Mouse (Mus musculus) liver, embryonic 12.5 days (tissue): ENCODE measurements around the gene Coro1b. TPM values are rescaled to one million over a fixed set of nuclear protein-coding genes. Genes with fewer than 3 reads are reported as not detected.

Experiments
- ATAC-seq: fragments of 200-750 bp; cut with Nextera tagmentation; 2 replicates; pipeline ENCODE4 v1.8.0; 2017; ENCODE audit warnings: moderate number of reproducible peaks, mild to moderate bottlenecking, moderate library complexity
- H3K27ac ChIP-seq: fragments of 300-500 bp; sonication (generic); 2 replicates; pipeline ENCODE4 v1.5.1; 2016; ENCODE audit warnings: mild to moderate bottlenecking
- H3K27me3 ChIP-seq: fragments of 300-500 bp; sonication (generic); replicated peaks from 2 replicates; pipeline ENCODE4 v1.6.1; 2016; ENCODE audit warnings: mild to moderate bottlenecking, moderate library complexity
- H3K36me3 ChIP-seq: fragments of 300-500 bp; sonication (generic); 2 replicates; pipeline ENCODE4 v1.6.1; 2016; ENCODE audit warnings: mild to moderate bottlenecking, moderate library complexity
- H3K4me1 ChIP-seq: fragments of 300-500 bp; sonication (generic); 2 replicates; pipeline ENCODE4 v1.6.1; 2016
- H3K4me2 ChIP-seq: fragments of 300-500 bp; sonication (generic); 2 replicates; pipeline ENCODE4 v1.6.1; 2016; ENCODE audit warnings: mild to moderate bottlenecking, moderate library complexity
- H3K4me3 ChIP-seq: fragments of 300-500 bp; sonication (generic); 2 replicates; pipeline ENCODE4 v1.5.1; 2016; ENCODE audit warnings: mild to moderate bottlenecking, moderate library complexity
- H3K9ac ChIP-seq: fragments of 300-500 bp; sonication (generic); 2 replicates; pipeline ENCODE4 v1.6.1; 2016; ENCODE audit warnings: mild to moderate bottlenecking, moderate library complexity
- H3K9me3 ChIP-seq: fragments of 300-500 bp; sonication (generic); replicated peaks from 2 replicates; pipeline ENCODE4 v1.6.1; 2016; ENCODE audit warnings: mild to moderate bottlenecking, moderate library complexity
- WGBS: fragments of 180-500 bp; shearing (Covaris S2); methylation state at CpG from one replicate; pipeline ENCODE4 v1.1.7; 2016; ENCODE audit not compliant: insufficient replicate concordance; 5-methylcytosine and 5-hydroxymethylcytosine counted together
- polyA plus RNA-seq: library from polyadenylated mRNA; unstranded; fragments of >200 nt; fragmentation: Nextera tagmentation; extraction: Ambion mirVana; gene quantifications from 2 replicates; pipeline ENCODE4 v1.2.1, GENCODE M21; 2016

Coro1b gene
- polyA plus RNA-seq, 1 experiment from 2014 or later: 86.5 TPM

DNA sequence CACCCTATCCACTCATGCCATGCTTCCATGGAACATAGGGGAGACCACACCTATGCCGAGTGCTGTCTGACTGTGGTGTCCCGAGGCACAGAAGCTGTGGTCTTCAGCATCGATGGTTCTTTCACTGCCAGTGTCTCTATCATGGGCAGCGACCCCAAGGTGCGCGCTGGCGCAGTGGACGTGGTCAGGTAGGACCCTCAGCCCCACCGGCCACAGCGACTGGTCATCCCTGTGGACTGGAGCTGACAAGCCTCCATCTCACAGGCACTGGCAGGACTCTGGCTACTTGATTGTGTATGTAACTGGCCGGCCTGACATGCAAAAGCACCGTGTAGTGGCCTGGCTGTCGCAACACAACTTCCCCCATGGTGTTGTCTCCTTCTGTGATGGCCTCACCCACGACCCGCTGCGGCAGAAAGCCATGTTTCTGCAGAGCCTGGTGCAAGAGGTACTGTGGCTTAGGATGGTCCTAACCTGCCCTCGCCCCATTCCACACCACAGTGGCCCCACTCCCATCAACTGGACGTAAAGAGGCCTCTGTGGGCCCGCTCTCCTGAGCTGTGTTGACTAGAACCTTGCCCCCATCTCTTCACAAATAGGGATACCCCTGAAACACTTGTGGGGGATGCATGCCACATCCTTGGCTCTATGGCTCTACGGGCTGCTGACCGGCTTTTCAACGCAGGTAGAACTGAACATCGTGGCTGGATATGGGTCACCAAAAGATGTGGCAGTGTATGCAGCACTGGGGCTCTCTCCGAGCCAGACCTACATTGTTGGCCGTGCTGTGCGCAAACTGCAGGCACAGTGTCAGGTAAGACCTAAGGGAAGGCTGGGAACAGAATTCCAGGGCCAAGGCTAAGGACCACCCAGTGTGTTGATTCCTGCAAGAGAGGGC lies 36.1 kb upstream of the Coro1b start:
- Histone ChIP-seq H3K9ac (no peak overlapping the region), H3K9me3 (no peaks in the 10 kb centered on the region), H3K27ac (no peak overlapping the region), H3K36me3 (peaks cover 50% of the 10 kb centered on the region), H3K27me3 (no peaks in the 10 kb centered on the region), H3K4me2 (no peak overlapping the region), H3K4me3 (no peak overlapping the region), H3K4me1 (peaks cover 24% of the 10 kb centered on the region)
- ATAC-seq: no peak
- WGBS: 86% methylated on average over 26 of the region's 26 CpGs

DNA sequence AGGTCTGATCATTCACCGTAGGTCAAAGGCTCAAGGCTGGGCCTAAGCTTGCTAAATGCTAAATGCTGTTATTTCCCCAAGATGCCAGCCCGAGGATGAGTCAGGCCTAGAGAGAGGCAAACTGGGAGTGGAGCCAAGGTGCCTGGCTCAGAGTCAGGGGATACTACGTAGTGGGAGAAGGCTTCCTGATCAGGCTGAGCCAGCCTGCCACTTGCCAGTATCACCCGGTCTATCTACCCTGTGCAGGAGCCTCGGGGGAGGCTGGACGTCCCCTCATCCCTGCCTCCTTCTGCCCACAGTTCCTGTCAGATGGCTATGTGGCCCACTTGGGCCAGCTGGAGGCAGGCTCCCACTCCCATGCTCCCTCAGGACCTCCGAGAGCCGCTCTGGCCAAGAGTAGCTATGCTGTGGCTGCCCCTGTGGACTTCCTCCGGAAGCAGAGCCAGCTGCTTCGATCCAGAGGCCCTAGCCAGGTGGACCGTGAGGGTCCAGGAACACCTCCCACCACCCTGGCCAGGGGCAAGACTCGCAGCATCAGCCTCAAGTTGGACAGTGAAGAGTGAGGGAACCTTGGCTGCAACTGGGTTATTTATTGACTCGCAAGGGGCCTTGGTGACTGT lies 35.1 kb upstream of the Coro1b start:
- Histone ChIP-seq H3K27ac (peak overlapping the region; percentile 66), H3K4me2 (peak overlapping the region; percentile 52), H3K9me3 (no peaks in the 10 kb centered on the region), H3K4me1 (peaks cover 24% of the 10 kb centered on the region), H3K27me3 (no peaks in the 10 kb centered on the region), H3K9ac (peak overlapping the region; percentile 55), H3K36me3 (peaks cover 57% of the 10 kb centered on the region), H3K4me3 (peak overlapping the region; percentile 13; the same call in 1 of the 2 replicates)
- peak; percentile 74 for ATAC-seq
- WGBS: 41% methylated on average over 13 of the region's 13 CpGs

DNA sequence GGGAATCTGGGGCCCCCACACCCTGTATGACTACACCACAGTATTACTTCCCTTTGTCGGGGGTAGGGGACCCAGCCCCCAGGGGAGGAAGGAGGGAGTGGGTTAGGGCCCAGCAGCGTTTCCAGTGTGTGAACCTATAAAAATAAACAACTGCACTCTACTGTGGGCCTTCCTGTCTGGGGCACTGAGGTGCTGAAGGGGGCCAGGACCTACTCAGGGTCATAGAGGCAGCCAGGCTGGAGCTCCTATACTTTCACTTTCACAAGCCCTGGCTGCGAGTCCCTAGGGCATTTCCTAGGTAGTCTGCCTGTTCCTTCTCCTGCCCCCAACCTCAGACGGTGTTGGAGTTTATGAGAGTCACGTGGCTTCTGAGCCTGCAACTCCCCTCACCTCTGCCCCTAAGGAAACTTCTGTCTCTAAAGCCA lies 34.6 kb upstream of the Coro1b start:
- Histone ChIP-seq H3K4me1 (peaks cover 24% of the 10 kb centered on the region), H3K27ac (peak overlapping the region; percentile 66), H3K36me3 (peaks cover 59% of the 10 kb centered on the region), H3K9ac (peak overlapping the region; percentile 55), H3K9me3 (no peaks in the 10 kb centered on the region), H3K27me3 (no peaks in the 10 kb centered on the region), H3K4me2 (peak overlapping the region; percentile 52), H3K4me3 (peak overlapping the region; percentile 15; the same call in 1 of the 2 replicates)
- peak; percentile 20; the same call in 1 of the 2 replicates for ATAC-seq
- 14% methylated on average over 5 of the region's 5 CpGs for WGBS

DNA sequence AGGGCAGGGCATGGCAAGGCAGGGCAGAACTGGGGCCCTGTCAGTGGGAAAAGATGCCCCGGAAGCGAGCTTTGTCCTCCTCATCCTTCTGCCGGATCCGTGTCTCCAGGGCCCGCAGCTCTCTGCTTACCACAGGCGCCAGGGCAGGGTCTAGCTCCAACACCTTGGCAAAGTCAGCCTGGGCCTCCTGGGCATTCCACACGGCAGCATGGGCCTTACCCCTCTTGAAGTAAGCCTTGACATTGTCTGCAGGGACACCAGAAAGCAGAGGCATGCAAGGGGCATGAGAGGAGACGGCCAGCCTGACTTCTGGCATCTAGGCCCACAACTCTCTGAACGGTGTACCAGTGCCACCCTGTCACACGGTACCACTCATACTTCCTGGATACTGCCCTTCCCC lies 33.9 kb upstream of the Coro1b start:
- H3K9ac ChIP-seq: peak overlapping the region; percentile 55; the same call in 1 of the 2 replicates
- peaks cover 61% of the 10 kb centered on the region for H3K36me3 ChIP-seq
- 87% methylated on average over 10 of the region's 10 CpGs for WGBS

DNA sequence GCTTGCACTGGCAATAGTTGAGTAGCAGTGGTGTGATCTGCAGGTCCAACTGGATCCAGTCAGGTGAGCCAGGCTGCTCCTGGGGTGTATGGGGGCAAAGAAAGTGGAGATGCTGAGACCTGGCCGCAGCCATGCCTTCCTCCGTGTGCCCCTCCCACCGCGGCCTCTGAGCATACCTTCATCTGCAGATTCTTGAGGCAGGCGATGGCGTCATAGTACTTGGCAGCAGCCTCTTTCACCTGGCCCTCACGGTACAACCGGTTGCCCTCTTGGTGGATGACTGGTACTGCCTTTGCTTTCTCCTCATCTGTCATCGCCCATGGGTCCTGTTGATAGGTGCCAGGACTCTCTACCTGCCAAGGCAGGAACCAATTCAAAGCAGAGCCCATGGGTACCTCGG lies 33.3 kb upstream of the Coro1b start:
- Histone ChIP-seq H3K4me2 (no peak overlapping the region), H3K27ac (no peak overlapping the region), H3K4me3 (no peak overlapping the region), H3K4me1 (peaks cover 33% of the 10 kb centered on the region), H3K36me3 (peaks cover 61% of the 10 kb centered on the region), H3K9ac (no peak overlapping the region), H3K9me3 (no peaks in the 10 kb centered on the region), H3K27me3 (no peaks in the 10 kb centered on the region)
- no peak for ATAC-seq
- 91% methylated on average over 10 of the region's 10 CpGs for WGBS

More for the DNA sequence above, 33.9 kb upstream of the Coro1b start:
- 0 out of 2 replicates have a peak overlapping the region, but pooled peaks have one; percentile 66 for H3K27ac ChIP-seq
- no peaks in the 10 kb centered on the region for H3K27me3 ChIP-seq
- H3K4me3 ChIP-seq: no peak overlapping the region
- H3K9me3 ChIP-seq: no peaks in the 10 kb centered on the region
- ATAC-seq: no peak
- peak overlapping the region; percentile 52 for H3K4me2 ChIP-seq
- peaks cover 27% of the 10 kb centered on the region for H3K4me1 ChIP-seq

DNA sequence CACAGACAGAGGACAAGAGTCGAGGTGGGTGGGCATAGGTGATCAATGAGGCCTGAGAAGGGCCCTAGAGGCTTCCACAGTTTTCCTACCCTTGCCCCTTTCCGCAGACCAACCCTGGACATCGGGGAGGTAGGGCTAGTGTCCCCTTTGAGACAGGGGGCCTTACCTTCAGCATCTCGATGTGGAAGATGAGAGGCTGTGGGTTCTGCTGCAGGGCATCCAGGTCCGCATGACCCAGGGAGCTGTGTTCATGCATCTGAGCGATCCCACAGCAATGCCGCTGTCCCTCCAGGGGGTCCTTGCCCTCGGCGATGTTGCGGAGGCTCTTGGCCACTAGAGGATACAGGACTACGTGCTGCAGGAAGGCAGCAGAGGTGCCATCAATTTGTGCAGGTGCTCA lies 32.6 kb upstream of the Coro1b start:
- H3K4me3 ChIP-seq: no peak overlapping the region
- 80% methylated on average over 11 of the region's 11 CpGs for whole genome bisulfite sequencing
- ATAC-seq: no peak
- H3K4me1 ChIP-seq: peaks cover 40% of the 10 kb centered on the region
- no peak overlapping the region for H3K4me2 ChIP-seq
- H3K36me3 ChIP-seq: peaks cover 61% of the 10 kb centered on the region
- no peaks in the 10 kb centered on the region for H3K27me3 ChIP-seq
- no peaks in the 10 kb centered on the region for H3K9me3 ChIP-seq
- H3K27ac ChIP-seq: no peak overlapping the region
- no peak overlapping the region for H3K9ac ChIP-seq

DNA sequence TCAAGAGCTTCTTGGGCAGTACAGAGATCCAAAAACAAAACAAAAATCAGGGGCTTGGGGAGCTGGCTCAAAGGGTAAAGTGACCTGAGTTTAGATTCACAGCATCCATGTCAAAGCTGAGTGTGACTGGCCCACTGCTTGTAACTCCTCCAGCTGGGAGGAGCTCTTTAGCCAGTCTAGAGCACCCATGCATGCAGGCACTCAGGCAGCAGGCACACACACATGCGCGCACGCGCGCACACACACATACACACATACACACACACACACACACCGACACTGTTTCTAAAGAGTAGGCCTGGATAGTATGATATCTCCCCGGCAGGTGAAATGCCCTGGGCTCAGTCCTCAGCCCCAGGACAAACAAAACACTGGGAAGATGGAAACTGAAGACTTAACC lies 31.4 kb upstream of the Coro1b start:
- Histone ChIP-seq H3K9me3 (no peaks in the 10 kb centered on the region), H3K4me2 (no peak overlapping the region), H3K9ac (no peak overlapping the region), H3K27me3 (no peaks in the 10 kb centered on the region), H3K27ac (no peak overlapping the region), H3K4me3 (no peak overlapping the region), H3K36me3 (peaks cover 61% of the 10 kb centered on the region), H3K4me1 (peaks cover 49% of the 10 kb centered on the region)
- no peak for ATAC-seq
- WGBS: 92% methylated on average over 7 of the region's 7 CpGs

DNA sequence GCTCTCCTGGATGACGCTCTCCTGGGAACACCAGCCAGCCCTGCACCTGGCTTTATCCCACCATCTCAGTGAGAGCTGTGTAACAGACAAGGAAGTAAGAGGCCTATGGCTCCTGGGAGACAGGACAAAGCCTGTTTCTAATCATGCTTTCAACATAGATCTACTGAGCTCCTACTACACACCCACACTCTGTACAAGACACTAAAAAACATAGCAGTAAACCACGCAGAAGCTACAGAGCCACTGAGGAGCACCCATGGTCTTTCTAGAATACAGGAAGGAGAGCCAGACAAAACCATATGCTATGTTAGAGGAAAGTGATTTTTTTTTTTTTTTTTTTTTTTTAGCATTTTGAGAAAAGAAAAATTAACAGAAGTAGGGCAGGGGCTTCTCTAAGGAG lies 30.1 kb upstream of the Coro1b start:
- 84% methylated on average over 2 of the region's 2 CpGs for WGBS
- no peaks in the 10 kb centered on the region for H3K9me3 ChIP-seq
- no peak overlapping the region for H3K9ac ChIP-seq
- H3K27me3 ChIP-seq: no peaks in the 10 kb centered on the region
- H3K27ac ChIP-seq: no peak overlapping the region
- peaks cover 52% of the 10 kb centered on the region for H3K4me1 ChIP-seq
- no peak for ATAC-seq
- H3K36me3 ChIP-seq: peaks cover 48% of the 10 kb centered on the region
- H3K4me3 ChIP-seq: no peak overlapping the region
- no peak overlapping the region for H3K4me2 ChIP-seq

DNA sequence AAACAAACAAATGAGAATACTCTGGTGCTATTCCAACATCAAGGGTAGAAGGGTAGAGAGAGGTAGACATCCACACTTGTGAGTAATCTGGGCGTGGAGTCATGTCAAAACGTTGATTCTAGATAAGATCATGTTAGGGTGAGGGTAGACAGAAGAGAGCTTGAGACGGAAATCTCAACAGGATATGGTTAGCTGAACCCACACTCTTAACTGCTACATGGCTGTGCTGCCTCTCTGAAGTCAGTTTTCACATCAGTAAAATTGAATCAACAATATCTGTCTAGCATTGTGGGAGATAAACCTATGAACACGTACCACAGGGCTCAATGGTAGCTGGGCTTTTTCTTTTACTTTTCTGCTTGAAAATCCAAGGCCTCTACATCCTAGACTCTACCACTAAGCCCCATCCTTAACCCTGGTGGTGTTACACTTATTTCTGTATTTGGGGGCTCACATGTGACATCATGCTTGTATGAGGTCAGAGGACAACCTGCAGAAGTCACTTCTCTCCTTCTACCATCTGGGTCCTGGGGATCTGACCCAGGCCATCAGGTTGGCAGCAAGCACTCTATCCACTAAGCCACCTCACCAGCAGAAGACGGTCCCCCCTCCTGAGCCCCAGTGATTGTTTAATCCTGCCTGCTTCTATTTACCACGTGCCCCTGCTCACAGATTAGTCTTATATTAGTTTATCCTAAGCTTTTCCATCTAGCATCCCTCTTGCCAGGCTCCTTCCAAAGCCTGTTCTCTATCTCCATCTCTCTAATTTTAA lies 28.5 kb upstream of the Coro1b start:
- no peak for ATAC-seq
- H3K36me3 ChIP-seq: peaks cover 36% of the 10 kb centered on the region
- H3K9me3 ChIP-seq: no peaks in the 10 kb centered on the region
- H3K4me1 ChIP-seq: peaks cover 53% of the 10 kb centered on the region
- peak overlapping the region; percentile 70; the same call in 1 of the 2 replicates for H3K4me2 ChIP-seq
- H3K27me3 ChIP-seq: no peaks in the 10 kb centered on the region
- no peak overlapping the region for H3K9ac ChIP-seq
- no peak overlapping the region for H3K4me3 ChIP-seq
- H3K27ac ChIP-seq: no peak overlapping the region
- 61% methylated on average over 6 of the region's 6 CpGs for WGBS

DNA sequence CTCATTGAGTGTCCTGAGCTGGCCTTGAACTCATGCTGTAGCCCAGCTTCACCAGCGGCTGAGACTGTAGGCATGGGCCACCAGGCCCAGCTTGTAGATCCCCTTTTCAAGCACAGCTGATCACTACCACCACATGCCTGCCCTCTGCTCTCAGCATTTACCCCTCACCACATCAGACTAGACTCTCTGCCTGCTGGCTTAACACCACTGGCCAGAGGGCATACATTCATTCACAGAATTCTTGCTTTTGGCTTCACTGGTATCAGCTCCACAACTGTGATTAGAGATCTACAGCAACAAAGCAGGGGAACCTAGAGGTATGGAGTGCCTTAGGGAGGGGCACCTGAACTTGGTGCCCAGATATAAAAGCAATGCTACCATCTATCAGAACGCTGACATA lies 27.9 kb upstream of the Coro1b start:
- Histone ChIP-seq H3K4me3 (peak overlapping the region; percentile 51; the same call in 1 of the 2 replicates), H3K27me3 (no peaks in the 10 kb centered on the region), H3K36me3 (peaks cover 30% of the 10 kb centered on the region), H3K27ac (0 out of 2 replicates have a peak overlapping the region, but pooled peaks have one; percentile 14), H3K4me2 (peak overlapping the region; percentile 70), H3K4me1 (peaks cover 59% of the 10 kb centered on the region), H3K9me3 (no peaks in the 10 kb centered on the region), H3K9ac (no peak overlapping the region)
- no peak for ATAC-seq
- WGBS: 85% methylated on average over 2 of the region's 2 CpGs

DNA sequence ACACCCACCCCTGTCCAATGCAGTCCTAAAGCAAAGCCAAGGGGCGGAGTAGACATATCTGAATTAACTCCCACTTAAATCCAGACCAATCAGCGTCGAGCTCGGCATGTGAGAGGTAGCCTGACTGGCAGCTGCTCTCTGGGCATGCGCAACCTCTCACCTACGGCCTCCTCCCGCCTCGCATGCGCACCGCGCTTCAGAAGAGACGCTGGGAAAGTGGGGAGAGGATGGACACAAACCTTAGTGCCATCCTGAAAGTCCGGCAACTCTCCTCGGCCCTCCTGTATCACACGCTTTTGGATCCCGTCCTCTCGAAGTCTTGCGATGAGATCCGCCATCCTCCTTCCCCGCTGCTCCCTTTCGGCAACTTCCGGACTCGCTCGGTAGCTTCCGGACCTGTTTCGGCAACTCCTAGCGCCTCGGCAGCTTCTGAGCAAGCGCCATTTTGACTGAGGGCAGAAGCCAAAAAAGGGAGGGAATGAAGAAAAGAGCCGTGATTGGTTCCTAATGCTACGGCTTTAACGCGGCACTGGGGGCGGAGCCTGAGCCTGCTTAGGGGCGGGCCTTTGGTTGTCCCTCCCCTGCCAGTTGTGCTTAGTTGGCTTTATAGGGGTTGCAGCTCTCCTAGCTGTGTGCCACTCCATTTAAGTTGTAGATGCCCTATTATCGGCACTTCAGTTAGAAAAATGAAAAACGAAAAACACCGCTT lies 27.2 kb upstream of the Coro1b start:
- ATAC-seq: peak; percentile 69
- H3K27me3 ChIP-seq: no peaks in the 10 kb centered on the region
- H3K4me1 ChIP-seq: peaks cover 60% of the 10 kb centered on the region
- 3% methylated on average over 38 of the region's 38 CpGs for WGBS
- H3K4me2 ChIP-seq: peak overlapping the region; percentile 70
- H3K4me3 ChIP-seq: peak overlapping the region; percentile 51
- peaks cover 22% of the 10 kb centered on the region for H3K36me3 ChIP-seq
- peak overlapping the region; percentile 85 for H3K27ac ChIP-seq
- peak overlapping the region; percentile 53 for H3K9ac ChIP-seq
- no peaks in the 10 kb centered on the region for H3K9me3 ChIP-seq
